Mouse (Mus musculus): ENCODE data around the gene Arg2. TPM values are rescaled to one million over a fixed set of nuclear protein-coding genes. Genes with fewer than 3 reads are reported as not detected.
A peak's percentile ranks its signal among the peaks of the same experiment; 100 is the strongest.

The Arg2 gene
- total and polyA plus RNA-seq, 3 experiments, result not detected

GRCm38 (mm10) chr12:79201882-79202281, 71.3 kb downstream of the Arg2 start:
- no peaks in the 10 kb centered on the region; a peak in 1 of 4 replicates for H3K27me3 ChIP-seq (ENCODE audit: control insufficient read depth in 1 of 2, insufficient read depth in 2 of 2, low read length in 2 of 2)
- H3K9me3 ChIP-seq (replicated peaks; ENCODE audit: insufficient read depth, low read length), result no peaks in the 10 kb centered on the region
- peak; percentile 14 for DNase-seq (ENCODE audit: low read depth, low spot score)
- no peaks in the 10 kb centered on the region for H3K79me2 ChIP-seq (ENCODE audit: control insufficient read depth, insufficient read depth, low read length, poor library complexity)
- H3K4me1 ChIP-seq (ENCODE audit: control insufficient read depth in 1 of 2, insufficient read depth in 2 of 2, low read length in 2 of 2), result peaks cover 5 to 8% of the 10 kb centered on the region in 2 experiments; a peak in 3 of 4 replicates
- no peak for TF ChIP-seq TAL1 (IDR thresholded peaks at IDR 0.05; ENCODE audit: low read length)
- no peak for TF ChIP-seq JUND (IDR thresholded peaks at IDR 0.05; ENCODE audit: low read depth, low read length)
- TF ChIP-seq TCF12 (IDR thresholded peaks at IDR 0.05; ENCODE audit: low read depth, low read length), result no peak
- TF ChIP-seq ETS1 (IDR thresholded peaks at IDR 0.05; ENCODE audit: low read depth, low read length), result no peak
- H3K27ac ChIP-seq (ENCODE audit: control insufficient read depth, low read depth, low read length), result no peak overlapping the region
- no peak overlapping the region for H3K9ac ChIP-seq (ENCODE audit: control insufficient read depth, low read depth, low read length, poor library complexity, severe bottlenecking)
- H3K36me3 ChIP-seq (ENCODE audit: control insufficient read depth in 1 of 2, insufficient read depth in 2 of 2, low read length in 2 of 2), result peaks cover 0 to 2% of the 10 kb centered on the region in 2 experiments; a peak in 2 of 4 replicates
- no peak overlapping the region for H3K4me3 ChIP-seq (ENCODE audit: control insufficient read depth in 1 of 2, insufficient read depth in 1 of 2, low read depth in 2 of 2, low read length in 2 of 2)

Other genes starting within 250 kb of the Arg2 start
- 8.0 and 11.2 TPM in 2 replicates for gene Plek2, start 223.8 kb upstream of the Arg2 start, total RNA-seq (2012; rRNA removed)
- gene Plek2, start 223.8 kb upstream of the Arg2 start, polyA plus RNA-seq (2012; ENCODE audit: insufficient read depth in 1 of 2, insufficient read length in 2 of 2, low read depth in 1 of 2, low replicate concordance in 2 of 2, missing spikeins in 1 of 2), result 10 to 100 TPM in 1 of 2 experiments, not detected in 1; 17.7 TPM
- 13.5 and 13.8 TPM in 2 replicates for gene Tmem229b, start 123.2 kb upstream of the Arg2 start, total RNA-seq (2012; rRNA removed)
- 10 to 100 TPM in 1 of 2 experiments, not detected in 1; 20.5 TPM for gene Tmem229b, start 123.2 kb upstream of the Arg2 start, polyA plus RNA-seq (2012; ENCODE audit: insufficient read depth in 1 of 2, insufficient read length in 2 of 2, low read depth in 1 of 2, low replicate concordance in 2 of 2, missing spikeins in 1 of 2)
- gene Plekhh1, start 101.6 kb upstream of the Arg2 start, total RNA-seq (2012; rRNA removed), result 0.35 and 0.39 TPM in 2 replicates
- gene Plekhh1, start 101.6 kb upstream of the Arg2 start, polyA plus RNA-seq (2012; ENCODE audit: insufficient read depth in 1 of 2, insufficient read length in 2 of 2, low read depth in 1 of 2, low replicate concordance in 2 of 2, missing spikeins in 1 of 2), result 1 to 10 TPM in 1 of 2 experiments, not detected in 1; 2.3 TPM
- gene Pigh, start 41.1 kb upstream of the Arg2 start, total RNA-seq (2012; rRNA removed), result 6.4 and 9.5 TPM in 2 replicates
- gene Pigh, start 41.1 kb upstream of the Arg2 start, polyA plus RNA-seq (2012; ENCODE audit: insufficient read depth in 1 of 2, insufficient read length in 2 of 2, low read depth in 1 of 2, low replicate concordance in 2 of 2, missing spikeins in 1 of 2), result 1 to 10 TPM in 1 of 2 experiments, not detected in 1; 7.2 TPM
- 69.8 and 73.0 TPM in 2 replicates for gene Vti1b, start 41.9 kb downstream of the Arg2 start, total RNA-seq (2012; rRNA removed)
- gene Vti1b, start 41.9 kb downstream of the Arg2 start, polyA plus RNA-seq (2012; ENCODE audit: insufficient read depth in 1 of 2, insufficient read length in 2 of 2, low read depth in 1 of 2, low replicate concordance in 2 of 2, missing spikeins in 1 of 2), result 10 to 100 TPM in 1 of 2 experiments, not detected in 1; 54.3 TPM
- 26.7 and 29.8 TPM in 2 replicates for gene Rdh11, start 61.5 kb downstream of the Arg2 start, total RNA-seq (2012; rRNA removed)
- 10 to 100 TPM; 22.0 to 44.5 TPM for gene Rdh11, start 61.5 kb downstream of the Arg2 start, polyA plus RNA-seq (2012; ENCODE audit: insufficient read depth in 1 of 2, insufficient read length in 2 of 2, low read depth in 1 of 2, low replicate concordance in 2 of 2, missing spikeins in 1 of 2)
- gene Rdh12, start 78.1 kb downstream of the Arg2 start, total RNA-seq (2012; rRNA removed), result 0.15 and 0.29 TPM in 2 replicates
- gene Rdh12, start 78.1 kb downstream of the Arg2 start, polyA plus RNA-seq (2012; ENCODE audit: insufficient read depth in 1 of 2, insufficient read length in 2 of 2, low read depth in 1 of 2, low replicate concordance in 2 of 2, missing spikeins in 1 of 2), result under 1 TPM in 1 of 2 experiments, not detected in 1; 0.35 TPM
- 7.2 and 9.2 TPM in 2 replicates for gene Zfyve26, start 165.5 kb downstream of the Arg2 start, total RNA-seq (2012; rRNA removed)
- gene Zfyve26, start 165.5 kb downstream of the Arg2 start, polyA plus RNA-seq (2012; ENCODE audit: insufficient read depth in 1 of 2, insufficient read length in 2 of 2, low read depth in 1 of 2, low replicate concordance in 2 of 2, missing spikeins in 1 of 2), result 100 to 1,000 TPM in 1 of 2 experiments, 10 to 100 TPM in 1; 16.2 to 110 TPM
- gene Rad51b, start 166.5 kb downstream of the Arg2 start, total RNA-seq (2012; rRNA removed), result 3.6 and 4.2 TPM in 2 replicates
- 1 to 10 TPM in 1 of 2 experiments, not detected in 1; 5.7 TPM for gene Rad51b, start 166.5 kb downstream of the Arg2 start, polyA plus RNA-seq (2012; ENCODE audit: insufficient read depth in 1 of 2, insufficient read length in 2 of 2, low read depth in 1 of 2, low replicate concordance in 2 of 2, missing spikeins in 1 of 2)

Measured in MEL (cell line).